Mouse (Mus musculus) MN1 (cell line): ENCODE measurements around the gene Rptor.

ENCODE experiments used
- DNase-seq: peaks from one replicate; pipeline ENCODE4 v3.0.0-alpha.2; 2016; ENCODE audit warnings: low spot score

Gene Rptor

GRCm38 (mm10) chr11:119689936-119690335, 87.2 kb downstream of the Rptor start:
- no peak for DNase-seq

DNA sequence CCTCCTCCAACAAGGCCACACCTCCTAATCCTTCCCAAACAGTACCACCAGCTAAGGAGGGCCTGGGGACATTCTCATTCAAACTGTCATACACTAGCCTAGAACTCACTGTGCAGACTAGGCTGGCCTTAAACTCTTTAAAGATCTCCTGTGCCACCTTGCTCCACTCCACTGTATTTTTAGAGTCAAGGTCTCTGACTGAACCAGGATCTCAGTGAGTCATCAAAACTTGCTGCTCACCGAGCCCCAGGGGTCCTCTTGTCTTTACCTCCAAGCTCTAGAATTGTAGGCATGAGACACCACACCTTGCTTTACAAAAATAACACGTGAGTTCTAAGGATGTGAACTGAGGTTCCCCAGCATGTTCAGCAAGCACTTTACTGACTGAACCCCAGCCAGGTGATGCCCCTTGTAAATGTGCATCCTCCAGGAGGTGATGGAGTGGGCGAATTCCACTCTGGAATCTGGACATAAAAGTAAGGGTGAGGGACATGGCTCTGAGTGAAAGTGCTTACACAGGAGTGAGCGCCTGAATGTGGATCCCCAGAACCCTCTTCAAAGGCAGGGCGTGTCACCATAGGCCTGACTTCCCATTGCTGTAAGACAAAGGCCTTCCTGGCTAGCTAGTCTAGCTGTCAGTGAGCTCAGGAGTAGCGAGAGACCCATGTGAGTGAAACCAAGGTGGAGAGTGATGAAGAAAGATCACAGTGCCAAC, 89.6 kb downstream of the Rptor start:
- no peak for DNase-seq

DNA sequence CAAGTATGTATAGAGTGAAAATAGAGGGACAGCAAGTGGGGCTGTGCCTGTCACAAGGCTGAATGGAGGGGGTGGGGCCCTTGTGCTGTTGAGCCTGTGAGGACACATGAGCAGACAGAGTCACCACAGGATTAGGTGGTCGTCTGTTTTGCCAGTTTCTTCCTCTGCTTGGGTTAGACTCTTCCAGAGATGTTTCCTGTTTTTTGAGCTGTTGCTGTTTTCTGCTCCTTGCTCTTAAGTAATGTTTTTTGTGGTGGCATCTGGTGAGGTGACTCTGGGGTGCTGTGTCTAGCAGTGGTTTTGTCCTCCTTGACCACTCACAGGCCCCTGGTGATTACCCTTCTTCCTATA, 90.2 kb downstream of the Rptor start:
- DNase-seq: no peak

- no peak for DNase-seq
Observed at GRCm38 (mm10) chr11:119694146-119694860, 91.6 kb downstream of the Rptor start.

GRCm38 (mm10) chr11:119696401-119696800, 93.7 kb downstream of the Rptor start:
- DNase-seq: no peak

- no peak for DNase-seq
Observed at GRCm38 (mm10) chr11:119705381-119706066, 102.8 kb downstream of the Rptor start.

- no peak for DNase-seq
Observed at GRCm38 (mm10) chr11:119707259-119707658, 104.6 kb downstream of the Rptor start.

DNA sequence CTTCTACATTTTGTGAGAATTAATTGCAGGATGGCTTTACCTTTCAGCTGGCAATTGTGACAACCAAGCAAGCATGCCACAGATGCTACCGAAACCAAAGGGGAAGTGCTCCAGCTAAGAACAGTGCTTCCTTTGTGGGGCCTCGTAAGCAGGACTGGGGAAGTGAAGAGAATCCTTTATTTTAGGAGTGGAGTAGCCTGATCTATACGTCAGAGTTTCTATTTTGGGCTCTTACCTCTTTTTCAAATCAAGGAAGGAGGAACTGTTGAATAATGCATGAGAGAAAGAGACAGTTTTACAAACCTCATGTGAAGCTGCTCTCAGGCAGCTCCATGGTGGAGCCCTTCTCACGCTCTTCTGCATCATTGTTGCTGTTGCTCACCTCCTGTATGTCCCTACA, 106.5 kb downstream of the Rptor start:
- DNase-seq: no peak

DNA sequence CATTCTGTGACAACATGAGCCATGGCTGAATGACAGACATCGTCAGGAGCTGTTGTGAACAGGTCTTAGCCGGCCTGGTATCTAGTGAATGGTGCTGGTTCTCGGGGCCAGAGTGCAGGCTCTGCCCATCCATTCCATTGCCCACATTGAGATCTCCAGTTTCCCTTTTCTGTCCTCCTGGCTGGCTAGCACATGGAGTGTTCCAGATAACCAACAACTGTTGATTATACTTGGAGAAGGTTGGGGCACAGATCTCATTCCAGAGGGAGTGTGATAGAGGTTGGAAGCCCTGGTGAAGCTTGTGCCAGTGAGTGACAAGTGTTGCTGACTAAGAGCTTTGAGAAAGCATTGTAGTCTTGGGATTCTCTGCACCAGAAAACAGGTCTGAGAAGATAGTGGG, 107.6 kb downstream of the Rptor start:
- no peak for DNase-seq

- DNase-seq: no peak
Observed at GRCm38 (mm10) chr11:119710822-119711221, 108.1 kb downstream of the Rptor start.

DNA sequence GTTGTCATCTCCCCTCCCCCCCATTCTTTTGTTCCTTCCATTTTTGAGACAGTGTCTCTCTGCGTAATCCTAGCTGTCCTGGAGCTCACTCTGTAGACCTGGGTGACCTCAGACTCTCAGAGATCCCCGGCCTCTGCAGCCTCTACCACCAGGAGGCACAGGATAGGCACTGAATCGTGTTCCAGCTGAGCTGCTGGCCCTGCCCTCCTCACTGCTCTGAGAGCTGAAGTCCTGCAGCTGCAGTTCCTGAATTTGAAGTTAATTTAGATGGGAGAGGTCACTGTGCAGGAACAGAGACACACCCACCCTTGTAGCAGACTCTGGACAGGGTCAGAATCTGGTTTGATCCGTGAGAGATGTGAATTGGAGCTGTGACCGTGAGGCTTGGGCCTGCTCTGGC, 112.7 kb downstream of the Rptor start:
- DNase-seq: peak; percentile 52

- no peak for DNase-seq
Observed at GRCm38 (mm10) chr11:119715841-119716596, 113.3 kb downstream of the Rptor start.

GRCm38 (mm10) chr11:119718115-119718514, 115.4 kb downstream of the Rptor start:
- DNase-seq: no peak

DNA sequence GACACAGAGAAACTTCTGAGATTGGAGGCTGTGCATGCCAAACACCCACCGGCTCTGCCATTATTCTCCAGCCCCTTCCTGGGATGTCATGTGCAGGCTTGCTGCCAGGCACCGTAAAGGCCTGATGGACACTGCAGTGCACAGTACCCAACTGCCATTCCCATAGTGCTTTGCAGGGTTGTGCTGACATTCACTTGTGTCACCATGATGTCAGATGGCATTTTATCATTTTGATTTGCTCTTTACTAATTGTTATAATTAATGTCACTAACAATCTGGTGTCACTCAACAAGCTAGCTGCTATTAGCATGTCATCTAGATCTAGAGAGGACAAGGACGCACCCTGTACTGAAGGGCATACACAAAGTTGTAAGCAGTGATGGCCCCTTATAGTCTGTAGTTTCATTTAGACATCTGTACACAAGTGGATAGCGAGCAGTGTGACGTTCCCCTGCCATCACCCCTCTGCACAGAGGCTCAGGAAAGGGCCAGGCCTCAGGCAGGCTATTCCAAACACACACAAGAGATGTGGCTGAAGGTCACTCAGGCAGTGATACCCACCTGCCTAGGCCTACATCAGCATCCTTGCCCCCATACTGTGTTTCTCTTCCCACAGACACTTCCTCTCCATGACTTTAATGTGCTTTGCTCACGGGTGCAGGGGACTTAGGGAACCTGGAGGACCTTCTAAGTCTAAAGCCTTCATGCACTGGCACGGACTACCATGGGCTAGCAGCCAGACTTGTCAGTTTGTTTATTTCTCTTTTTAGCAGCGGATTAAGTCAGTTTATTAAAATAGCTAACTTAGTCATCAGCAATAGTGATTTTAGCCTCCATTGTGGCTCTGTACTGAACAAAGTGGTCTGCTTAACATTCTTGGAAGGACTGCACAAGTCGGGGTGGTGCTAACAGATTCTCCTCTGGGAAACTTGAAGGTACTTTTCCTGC, 117.7 kb downstream of the Rptor start:
- DNase-seq: no peak

- no peak for DNase-seq
Observed at GRCm38 (mm10) chr11:119724709-119725108, 122.0 kb downstream of the Rptor start.

DNA sequence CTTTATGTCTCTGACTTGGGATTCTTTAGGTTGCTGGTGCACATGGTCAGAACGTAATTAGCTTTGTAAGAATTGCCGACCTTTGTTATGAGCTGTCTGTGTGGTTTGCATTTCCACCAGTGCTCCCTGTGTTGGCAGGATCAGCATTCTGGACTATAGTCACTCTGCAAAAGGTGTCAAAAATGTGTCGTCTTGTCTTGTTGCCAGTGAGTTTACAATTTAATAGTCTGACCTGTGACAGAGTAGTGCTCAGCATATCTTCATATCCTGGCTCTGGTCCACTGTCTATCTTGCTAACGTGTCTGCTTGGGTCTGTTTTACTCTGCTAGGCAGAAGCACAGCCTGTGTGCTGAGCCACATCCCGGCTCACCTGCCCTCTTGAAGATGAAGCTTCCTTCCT, 128.7 kb downstream of the Rptor start:
- no peak for DNase-seq

- DNase-seq: no peak
Observed at GRCm38 (mm10) chr11:119732362-119732761, 129.7 kb downstream of the Rptor start.

DNA sequence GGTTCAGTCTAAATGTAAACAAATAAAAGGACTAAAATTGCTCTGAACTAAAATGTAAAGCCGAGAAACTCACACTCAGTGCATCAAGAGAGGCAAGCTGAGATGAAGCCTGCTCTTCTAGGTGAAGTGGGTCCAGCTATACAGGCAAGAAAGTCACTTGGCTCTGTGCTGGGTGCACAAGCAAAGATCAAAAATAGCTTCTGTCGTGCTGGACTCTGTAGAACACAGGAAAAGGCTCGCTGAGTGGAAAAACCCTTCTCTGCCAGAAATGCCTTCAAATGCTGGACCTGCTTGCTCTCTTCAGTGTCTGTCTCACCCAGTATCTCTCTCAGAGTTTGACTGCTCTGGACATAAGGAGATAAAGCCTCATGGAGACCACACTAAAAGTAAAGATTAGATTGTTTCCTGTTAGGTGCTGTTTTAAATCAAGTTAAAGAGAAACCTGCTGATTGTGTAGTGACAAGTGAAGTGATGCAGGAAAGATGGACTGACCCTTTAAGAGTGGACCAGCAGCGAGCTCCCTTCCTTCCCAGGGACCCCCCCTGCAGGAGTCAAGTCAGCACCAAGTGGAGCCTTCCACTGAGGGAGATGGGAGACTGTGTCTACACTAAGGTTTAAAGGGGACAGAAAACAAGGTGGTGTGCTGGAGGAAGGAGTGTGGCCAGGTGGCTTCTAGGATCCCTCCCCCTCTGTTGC, 130.4 kb downstream of the Rptor start:
- DNase-seq: no peak

GRCm38 (mm10) chr11:119733657-119733990, 130.9 kb downstream of the Rptor start:
- DNase-seq: no peak

GRCm38 (mm10) chr11:119735152-119735551, 132.4 kb downstream of the Rptor start:
- no peak for DNase-seq
